Mouse (Mus musculus) ES-Bruce4 (cell line): ENCODE measurements around the gene Als2cr12.

ENCODE experiments used
- CTCF ChIP-seq: IDR thresholded peaks from one replicate; pipeline ENCODE4 v1.8.1; 2011; ENCODE audit warnings: low read depth, low read length
- POLR2A ChIP-seq: IDR thresholded peaks from one replicate; pipeline ENCODE4 v1.8.1; 2011; ENCODE audit warnings: low read length; ENCODE audit not compliant: insufficient read depth

- no peak for TF ChIP-seq CTCF
- TF ChIP-seq POLR2A: no peak
Measured at GRCm38 (mm10) chr1:58712076-58713061, 16.6 kb upstream of the Als2cr12 start.
